Mouse (Mus musculus): Measurements from ENCODE around the gene Pkn1. TPM values are rescaled to one million over a fixed set of nuclear protein-coding genes. Genes with fewer than 3 reads are reported as not detected.

Pkn1 gene
- polyA plus RNA-seq, 1 experiment = 61.9 TPM

DNA sequence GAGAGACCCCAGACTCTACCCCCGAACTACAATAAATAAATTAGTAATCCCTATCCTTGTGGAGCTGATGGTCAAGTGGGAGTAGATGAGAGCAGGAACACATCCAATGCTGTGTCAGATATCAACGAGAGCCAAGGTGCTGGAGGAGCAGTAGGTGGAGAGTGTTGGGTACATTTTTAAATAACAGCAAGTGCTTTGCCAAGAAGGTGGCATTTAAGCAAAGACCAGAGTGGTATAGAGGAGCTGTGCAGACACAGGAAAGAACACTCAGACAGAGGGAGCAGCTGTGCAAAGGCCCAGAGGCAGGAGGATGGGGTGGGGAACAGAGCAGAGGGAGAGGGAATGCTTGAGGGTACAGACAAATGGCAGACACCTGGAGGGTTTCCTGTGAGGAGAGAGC is 81.9 kb downstream of the Pkn1 start:
- DNase-seq (ENCODE audit: extremely low spot score in 1 of 2, low spot score in 1 of 2) = peak; percentile 68 to 70

DNA sequence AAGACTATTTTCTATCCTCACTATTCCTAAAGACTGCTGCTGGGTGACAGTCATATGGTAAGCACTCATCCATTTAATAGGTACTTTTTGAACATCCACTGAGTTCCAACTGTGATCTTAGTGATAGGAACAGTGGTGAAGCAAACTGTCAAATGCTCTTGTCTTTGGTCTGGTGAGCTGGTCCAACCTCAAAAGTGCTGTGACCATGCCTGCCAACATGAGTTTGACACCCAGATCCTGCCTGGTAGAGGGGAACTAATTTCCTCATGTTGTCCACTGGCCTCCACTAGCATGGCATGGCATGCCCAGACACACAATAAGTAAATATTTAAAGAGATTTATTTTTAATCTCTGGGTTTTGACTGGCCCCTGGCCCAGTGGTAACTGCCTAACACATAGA is 82.4 kb downstream of the Pkn1 start:
- DNase-seq (ENCODE audit: extremely low spot score in 1 of 2, low spot score in 1 of 2) = no peak

Other genes starting within 250 kb of the Pkn1 start
- 264 and 324 TPM in 2 replicates for gene Scoc, start 240.8 kb downstream of the Pkn1 start, polyA plus RNA-seq (2012; rRNA removed)
- not detected in 2 replicates for gene Olfr370, start 163.4 kb downstream of the Pkn1 start, polyA plus RNA-seq (2012; rRNA removed)
- 324 and 374 TPM in 2 replicates for gene Ndufb7, start 132.5 kb downstream of the Pkn1 start, polyA plus RNA-seq (2012; rRNA removed)
- gene Tecr, start 91.2 kb downstream of the Pkn1 start, polyA plus RNA-seq (2012; rRNA removed) = 779 and 879 TPM in 2 replicates
- 37.9 TPM in 2 replicates for gene Dnajb1, start 91.0 kb downstream of the Pkn1 start, polyA plus RNA-seq (2012; rRNA removed)
- gene Gipc1, start 46.5 kb downstream of the Pkn1 start, polyA plus RNA-seq (2012; rRNA removed) = 86.3 and 90.2 TPM in 2 replicates
- 2.2 TPM in 2 replicates for gene Ptger1, start 32.5 kb downstream of the Pkn1 start, polyA plus RNA-seq (2012; rRNA removed)
- gene Ddx39, start 16.0 kb upstream of the Pkn1 start, polyA plus RNA-seq (2012; rRNA removed) = 27.2 and 30.6 TPM in 2 replicates
- gene Adgre5, start 42.1 kb upstream of the Pkn1 start, polyA plus RNA-seq (2012; rRNA removed) = 21.8 and 23.0 TPM in 2 replicates
- 199 and 247 TPM in 2 replicates for gene Adgrl1, start 200.9 kb upstream of the Pkn1 start, polyA plus RNA-seq (2012; rRNA removed)